Mouse (Mus musculus): ENCODE measurements around the gene Tceal7.
"Not testable (repeated sequence)": the region's sequence is repeated elsewhere in the genome, so short reads cannot be mapped to it uniquely, and the experiment has no call there.

Gene Tceal7

GRCm38 (mm10) chrX:136214729-136215677 is at the start of gene Tceal7, which contains the start of gene Bex1:
Gene Tceal7 (plus strand): TSS chrX:136214779.
Gene Bex1 (minus strand): TSS chrX:136215513.
- DNase-seq (ENCODE audit: low spot score in 2 of 2), result not testable (repeated sequence)

GRCm38 (mm10) chrX:136170625-136171024 is 44.0 kb upstream of the Tceal7 start:
- DNase-seq (ENCODE audit: low spot score in 2 of 2), result no peak

GRCm38 (mm10) chrX:136171189-136172117 is 43.1 kb upstream of the Tceal7 start:
- peak; percentile 38 to 44 for DNase-seq (ENCODE audit: low spot score in 2 of 2)

GRCm38 (mm10) chrX:136172118-136172551 is 42.4 kb upstream of the Tceal7 start, which contains the start of gene Tceal8:
Gene Tceal8 (minus strand): TSS chrX:136172342.
- peak; percentile 58 to 68 for DNase-seq (ENCODE audit: low spot score in 2 of 2)

- DNase-seq (ENCODE audit: low spot score in 2 of 2), result no peak
Measured at GRCm38 (mm10) chrX:136172786-136173185, 41.8 kb upstream of the Tceal7 start.

DNA sequence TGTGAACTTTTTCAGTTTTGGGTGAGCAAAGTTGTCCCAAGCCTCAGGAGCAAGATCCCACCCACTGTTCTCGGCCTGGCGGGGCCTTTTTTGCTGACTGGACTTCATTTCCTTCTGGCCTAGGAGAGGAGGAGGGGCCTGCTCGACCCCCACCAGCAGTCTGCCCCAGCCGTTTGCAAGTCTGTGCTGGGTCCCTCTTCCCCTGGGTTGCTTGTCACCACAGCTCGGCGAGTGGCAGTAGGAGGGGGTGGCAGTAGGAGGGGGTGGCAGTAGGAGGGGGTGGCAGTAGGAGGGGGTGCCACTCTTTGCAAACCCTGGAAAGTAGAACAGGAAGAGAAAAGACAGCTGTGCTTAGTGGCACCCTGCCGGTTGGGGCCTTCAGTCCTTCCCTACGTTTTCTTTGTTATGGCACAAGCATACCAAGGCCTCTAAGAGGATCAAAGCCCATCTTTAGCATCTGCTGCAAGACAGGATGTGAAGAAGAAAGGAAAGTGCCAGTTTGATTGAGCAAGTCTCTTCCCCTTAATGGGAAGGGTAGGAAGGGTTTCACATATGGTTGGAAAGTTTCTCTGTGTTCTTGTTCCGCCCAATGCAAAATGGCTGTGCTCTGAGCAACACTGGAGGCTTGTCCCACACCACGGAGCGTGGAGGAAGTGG is 33.6 kb upstream of the Tceal7 start:
- DNase-seq (ENCODE audit: low spot score in 2 of 2), result no peak

DNA sequence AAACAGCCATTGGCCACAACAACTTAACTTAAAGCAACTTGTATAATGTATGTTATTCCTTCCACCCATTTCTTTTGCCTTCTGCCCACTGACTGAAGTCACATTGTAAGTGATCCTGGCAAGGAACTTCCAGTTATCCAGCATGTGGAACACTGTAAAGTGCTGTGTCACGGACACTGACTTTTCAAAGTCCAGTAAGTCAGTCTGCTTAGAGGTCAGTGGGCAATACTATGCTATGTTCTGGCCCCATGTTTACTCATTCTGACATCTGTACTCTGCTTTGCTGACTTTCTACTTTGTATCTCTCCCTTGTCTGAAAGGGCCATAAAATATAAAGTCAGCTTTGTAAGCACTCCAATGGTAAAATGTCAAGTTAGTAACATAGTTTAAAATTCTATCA is 31.5 kb upstream of the Tceal7 start:
- no peak for DNase-seq (ENCODE audit: low spot score in 2 of 2)

- no peak for DNase-seq (ENCODE audit: low spot score in 2 of 2)
Measured at GRCm38 (mm10) chrX:136195193-136195944, 19.2 kb upstream of the Tceal7 start.

- no peak for DNase-seq (ENCODE audit: low spot score in 2 of 2)
Measured at GRCm38 (mm10) chrX:136196873-136197272, 17.7 kb upstream of the Tceal7 start.

DNA sequence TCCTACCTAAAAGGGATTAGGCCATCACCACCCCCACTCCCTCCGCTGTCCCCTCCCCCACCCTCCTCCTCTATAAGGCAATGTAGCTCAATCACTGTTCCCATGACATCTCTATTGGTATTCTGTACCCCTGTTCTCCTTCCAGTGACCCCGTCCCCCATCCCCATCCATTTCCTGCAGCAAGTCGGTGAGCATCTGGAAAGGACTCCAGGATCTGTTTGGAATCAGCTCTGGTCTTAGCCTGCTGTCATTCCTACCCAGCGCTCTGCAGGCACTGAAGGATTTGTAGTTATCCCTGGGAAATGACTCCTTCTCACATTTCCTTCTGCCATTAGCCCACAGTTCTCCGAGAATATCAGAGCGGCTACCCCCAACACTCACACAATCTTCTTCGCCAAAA is 11.3 kb upstream of the Tceal7 start:
- no peak for DNase-seq (ENCODE audit: low spot score in 2 of 2)

GRCm38 (mm10) chrX:136203664-136204066 is 10.9 kb upstream of the Tceal7 start, which contains the start of gene Tceal5:
Gene Tceal5 (minus strand): TSS chrX:136203876.
- DNase-seq (ENCODE audit: low spot score in 2 of 2), result peak; percentile 29 to 42

DNA sequence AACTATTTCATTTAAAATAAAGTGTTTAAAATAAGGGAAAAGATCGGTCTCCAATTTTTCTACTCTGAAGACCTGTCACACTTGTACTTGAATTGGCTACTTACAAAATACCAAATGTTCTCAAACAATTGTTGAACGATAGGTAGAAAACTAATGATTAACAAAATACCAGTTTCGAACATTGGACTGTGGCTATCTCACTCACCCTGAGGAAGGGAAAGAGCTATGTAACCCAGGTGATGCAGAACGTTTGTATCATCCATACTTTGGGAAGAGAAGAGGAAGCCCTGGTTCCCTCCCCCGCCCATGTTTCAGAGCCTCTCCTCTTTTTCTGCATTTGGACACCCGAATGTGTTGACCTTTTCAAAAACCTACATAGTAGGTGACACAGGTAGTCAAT is 10.2 kb upstream of the Tceal7 start:
- no peak for DNase-seq (ENCODE audit: low spot score in 2 of 2)

DNA sequence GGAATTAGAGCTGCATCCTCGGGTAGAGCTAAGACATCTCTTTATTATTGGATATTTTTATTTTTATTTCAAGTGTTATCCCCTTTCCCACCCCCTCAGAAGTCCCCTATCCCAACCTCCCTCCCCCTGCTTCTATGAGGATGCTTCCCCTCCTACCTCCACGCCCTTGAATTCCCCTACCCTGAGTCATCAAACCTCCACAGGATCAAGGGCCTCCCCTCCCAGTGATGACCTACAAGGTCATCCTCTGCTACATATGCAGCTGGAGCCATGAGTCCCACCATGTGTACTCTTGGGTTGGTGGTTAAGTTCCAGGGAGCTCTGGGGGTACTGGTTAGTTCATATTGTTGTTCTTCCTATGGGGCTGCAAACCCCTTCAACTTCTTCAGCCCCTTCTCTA is 1.2 kb upstream of the Tceal7 start:
- DNase-seq (ENCODE audit: low spot score in 2 of 2), result no peak

GRCm38 (mm10) chrX:136216303-136216702 is 1.7 kb downstream of the Tceal7 start:
- no peak for DNase-seq (ENCODE audit: low spot score in 2 of 2)

DNA sequence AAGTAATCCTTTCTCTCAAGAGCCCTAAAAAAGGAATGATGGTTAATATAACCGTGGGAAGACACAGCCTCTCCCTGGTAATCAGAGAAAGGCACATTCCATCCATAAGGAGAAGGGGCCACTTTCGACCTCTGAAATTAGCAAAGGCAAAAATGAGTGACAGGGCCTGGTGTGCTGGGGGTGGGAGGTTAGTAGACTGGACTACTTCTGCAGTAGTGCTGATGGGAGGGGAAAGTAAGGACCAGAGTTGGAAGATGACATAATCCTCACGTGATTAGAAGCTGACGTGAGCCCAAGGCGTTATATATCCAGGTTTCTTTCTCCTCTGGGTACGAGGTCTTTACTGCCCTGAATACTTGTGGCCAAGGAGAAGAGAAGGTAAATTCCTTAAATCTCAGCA is 9.1 kb downstream of the Tceal7 start:
- DNase-seq (ENCODE audit: low spot score in 2 of 2), result no peak

- no peak for DNase-seq (ENCODE audit: low spot score in 2 of 2)
Measured at GRCm38 (mm10) chrX:136227768-136228167, 13.2 kb downstream of the Tceal7 start.

DNA sequence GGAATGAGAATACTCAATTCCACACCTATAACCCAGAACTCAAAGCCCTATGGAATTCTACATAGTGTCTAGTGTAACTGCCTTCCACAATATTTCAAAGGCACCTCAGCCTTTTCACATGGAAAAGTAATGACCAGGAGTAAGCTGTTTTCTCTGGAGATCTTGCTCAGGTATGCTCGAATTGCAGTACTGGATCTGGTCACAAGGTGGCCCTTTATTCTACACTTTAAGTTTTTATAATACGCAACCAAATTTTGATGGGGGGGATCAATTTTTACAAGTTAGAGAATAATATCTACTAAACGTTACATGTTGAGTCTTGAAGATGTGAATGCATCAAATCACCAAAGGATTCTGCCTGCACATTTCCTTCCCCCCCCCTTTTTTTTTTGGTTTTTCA is 23.5 kb downstream of the Tceal7 start:
- DNase-seq (ENCODE audit: low spot score in 2 of 2), result peak in 1 of 2 experiments; percentile 14

DNA sequence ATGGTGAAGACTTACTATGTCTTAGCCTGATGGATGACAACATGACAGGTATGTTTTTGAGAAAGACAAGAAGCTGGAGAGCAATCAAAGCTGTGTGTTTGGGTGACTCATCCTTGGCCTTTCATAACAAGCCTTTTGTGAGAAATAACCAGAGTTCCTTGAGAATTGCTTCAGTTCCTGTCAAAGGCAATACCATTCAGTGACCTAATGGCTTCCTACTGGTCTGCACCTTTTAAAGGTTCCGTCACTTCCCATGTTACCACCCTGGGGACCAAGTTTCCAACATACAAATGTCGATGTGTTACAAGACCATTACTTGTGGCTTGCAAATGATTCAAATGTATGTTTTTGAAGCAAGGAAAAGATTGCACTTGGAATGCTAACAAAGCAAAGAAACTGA is 28.6 kb downstream of the Tceal7 start:
- DNase-seq (ENCODE audit: low spot score in 2 of 2), result no peak

GRCm38 (mm10) chrX:136244574-136245229 is 30.1 kb downstream of the Tceal7 start, which contains the start of gene Tceal9:
Gene Tceal9 (plus strand): TSS chrX:136245079.
- peak; percentile 37 to 57 for DNase-seq (ENCODE audit: low spot score in 2 of 2)

DNA sequence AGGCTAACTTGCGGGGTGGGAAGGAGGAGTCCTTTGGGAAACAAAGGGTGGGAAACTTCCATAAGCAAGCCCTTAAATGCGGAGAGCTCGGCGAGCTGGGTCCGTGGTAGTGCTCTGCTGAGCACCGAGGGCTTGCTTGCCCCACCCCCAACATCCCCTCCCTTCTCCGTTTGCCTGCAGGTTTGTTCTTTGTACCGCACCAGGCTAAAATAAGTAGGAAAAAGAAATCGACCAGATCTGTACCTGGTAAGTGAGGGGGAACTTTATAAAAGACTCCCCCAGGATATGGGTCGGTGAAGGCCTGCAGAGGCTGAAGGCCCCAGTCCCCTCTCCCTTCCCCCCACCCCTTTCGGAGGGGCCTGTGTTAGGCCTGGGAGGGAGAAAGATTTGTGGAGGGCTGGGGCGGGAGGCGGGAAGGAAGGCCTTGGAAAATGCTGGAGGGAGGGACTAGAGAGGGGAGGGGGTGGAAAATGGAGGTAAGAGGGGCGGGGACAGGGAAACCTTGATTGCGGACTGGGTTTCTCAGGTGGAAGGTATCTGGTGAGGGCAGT is 31.0 kb downstream of the Tceal7 start:
- DNase-seq (ENCODE audit: low spot score in 2 of 2), result no peak

Data from frontal cortex, postnatal 14 days (tissue).